Mouse (Mus musculus): ENCODE results near the gene 6030408B16Rik.

6030408B16Rik gene

DNA sequence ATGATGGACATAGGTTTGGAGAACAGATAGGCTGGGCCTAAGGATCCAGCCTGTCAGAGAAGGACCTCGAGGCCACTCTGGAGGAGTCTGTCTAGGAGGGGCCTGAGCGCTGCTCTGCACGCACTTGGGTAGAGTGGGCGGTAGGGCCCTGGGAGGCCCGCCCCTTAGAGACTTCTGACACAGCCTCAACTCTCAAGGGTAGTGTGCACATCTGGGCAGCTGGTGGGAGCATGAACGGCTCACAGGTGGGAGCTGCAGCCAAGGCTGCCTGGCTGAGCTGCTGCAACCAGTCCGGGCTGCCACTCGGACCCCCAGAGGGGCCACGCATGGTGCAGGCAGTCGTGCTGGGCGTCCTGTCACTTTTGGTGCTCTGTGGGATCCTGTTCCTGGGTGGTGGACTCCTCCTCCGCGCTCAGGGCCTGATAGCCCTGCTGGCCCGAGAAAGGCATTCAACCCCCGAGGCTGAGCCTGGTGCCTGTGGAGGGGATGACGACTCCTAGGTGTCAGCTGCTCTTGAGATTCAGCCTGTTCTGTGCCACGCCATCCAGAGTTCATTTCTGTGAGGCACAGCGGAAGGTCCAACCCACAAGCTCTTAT, at the start of gene 6030408B16Rik:
TSS of gene 6030408B16Rik (plus strand) at position 188 of the 597 bp plus-strand sequence.
- in situ Hi-C loops (cut with MboI, MseI): loop anchor here (25.0 kb wide), 1 partner anchor 1094 kb away; no protein-coding TSS in a partner anchor

DNA sequence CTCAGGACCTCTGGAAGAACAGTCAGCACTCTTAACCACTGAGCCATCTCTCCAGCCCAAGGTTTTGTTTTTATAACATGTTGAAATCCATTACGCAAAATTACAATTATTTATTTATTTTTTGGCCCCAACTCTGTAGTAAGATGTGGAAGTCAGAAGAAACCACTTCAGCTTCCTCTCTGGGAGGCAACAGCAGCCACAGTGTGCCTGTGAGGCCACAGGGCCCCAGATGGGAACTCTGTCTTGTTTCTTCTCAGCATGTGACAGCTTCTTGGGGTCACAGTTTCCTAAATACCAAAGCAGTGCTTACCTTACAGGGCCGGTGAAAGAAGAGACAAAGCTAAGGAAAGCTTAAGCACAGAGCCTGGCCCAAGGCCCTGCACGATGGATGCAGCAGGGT, 49.0 kb upstream of the 6030408B16Rik start:
- in situ Hi-C loops (cut with MboI, MseI): loop anchor here (5.0 kb wide), 1 partner anchor 33 kb away; no protein-coding TSS in a partner anchor

DNA sequence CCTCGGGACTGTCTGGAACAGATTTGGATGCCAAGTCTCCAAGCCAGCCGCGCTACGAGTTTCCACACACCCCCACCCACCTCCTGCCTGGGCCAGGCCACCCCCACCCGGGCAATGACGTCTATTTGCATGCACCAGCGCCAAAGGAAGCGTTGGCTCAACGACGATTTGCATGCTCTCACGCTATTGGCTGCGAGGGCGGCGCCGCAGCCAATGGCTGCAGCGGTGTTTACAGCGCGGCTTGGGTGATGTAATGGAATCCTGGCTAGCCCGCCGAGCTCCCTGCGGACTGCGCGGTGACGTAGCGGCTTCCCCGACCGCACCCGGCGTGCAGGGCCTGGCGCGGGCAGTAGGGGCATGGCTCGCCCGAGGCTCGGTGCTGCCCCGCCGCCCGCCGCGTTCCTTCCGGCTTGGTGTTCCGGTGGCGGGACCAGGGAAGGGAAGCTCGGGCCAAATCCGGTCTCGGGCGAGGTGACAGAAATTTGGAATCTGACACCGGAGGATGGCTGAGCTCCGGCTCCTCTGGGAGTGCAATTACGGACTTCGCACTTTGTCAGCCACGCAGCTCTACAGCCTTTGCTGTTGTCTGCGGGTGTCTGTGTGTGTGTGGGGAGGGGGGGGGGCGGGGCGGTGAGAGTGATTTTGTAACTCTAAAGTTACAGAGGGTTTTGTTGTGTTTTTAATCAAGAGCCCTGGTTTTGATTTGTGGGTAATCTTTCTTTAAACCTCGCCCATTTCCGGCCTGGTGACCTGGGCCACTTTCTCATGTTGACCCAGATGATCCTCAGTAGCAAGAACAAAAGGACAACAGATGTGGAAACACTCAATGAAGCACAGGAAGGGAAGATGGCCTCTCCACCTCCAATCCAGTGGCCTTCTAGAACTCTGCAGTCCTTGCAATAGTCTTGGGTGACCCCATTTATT, 46.5 kb upstream of the 6030408B16Rik start:
- in situ Hi-C loops (cut with MboI, MseI): no loop called here

DNA sequence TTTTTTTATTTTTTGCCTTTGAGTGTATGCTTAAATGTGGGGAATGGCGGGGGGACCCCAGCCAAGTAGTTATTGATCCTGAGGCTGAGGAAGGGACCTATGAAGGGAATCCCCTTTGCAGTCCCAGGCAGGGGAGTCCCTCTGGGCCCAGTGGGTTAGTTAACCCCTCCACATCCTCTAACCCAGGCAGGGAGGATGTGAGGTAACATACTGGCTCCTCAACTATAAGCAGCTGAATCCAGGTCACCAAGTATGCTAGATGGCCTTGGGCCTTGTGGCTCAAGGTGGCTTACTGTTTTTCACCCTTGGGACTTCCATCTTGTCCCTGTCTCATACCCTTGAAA, 45.9 kb upstream of the 6030408B16Rik start:
- in situ Hi-C loops (cut with MboI, MseI): no loop called here

GRCm38 (mm10) chr15:101248029-101248710, 44.8 kb upstream of the 6030408B16Rik start:
- in situ Hi-C loops (cut with MboI, MseI): no loop called here

GRCm38 (mm10) chr15:101250220-101250800, 42.7 kb upstream of the 6030408B16Rik start:
- in situ Hi-C loops (cut with MboI, MseI): loop anchor here (10.0 to 25.0 kb wide), 3 partner anchors 496 to 1888 kb away; partner anchors contain the start of gene Fmnl3

DNA sequence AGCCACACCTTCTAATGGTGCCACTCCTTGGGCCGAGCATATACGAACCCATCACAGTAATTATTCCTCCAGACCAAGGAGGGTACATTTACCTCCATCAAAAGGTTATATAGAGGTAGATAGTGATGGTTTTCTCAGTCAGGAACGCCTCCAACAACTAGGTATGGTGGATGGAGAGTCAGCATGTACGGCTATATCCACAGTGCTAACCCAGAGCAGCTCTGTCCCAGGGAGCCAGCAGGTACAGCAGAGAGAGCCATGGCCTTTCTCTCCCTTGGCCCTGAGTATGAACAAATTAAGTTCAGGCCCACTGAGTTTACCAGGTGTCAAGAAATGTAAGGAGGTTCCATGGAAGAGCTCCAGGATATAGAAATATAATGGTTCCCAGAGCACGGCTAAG, 41.1 kb upstream of the 6030408B16Rik start:
- in situ Hi-C loops (cut with MboI, MseI): loop anchor here (10.0 to 25.0 kb wide), 3 partner anchors 497 to 1890 kb away; partner anchors contain the start of gene Fmnl3

- in situ Hi-C loops (cut with MboI, MseI): loop anchor here (10.0 to 25.0 kb wide), 3 partner anchors 498 to 1890 kb away; partner anchors contain the start of gene Fmnl3
These were observed 40.4 kb upstream of the 6030408B16Rik start for GRCm38 (mm10) chr15:101252614-101253013.

DNA sequence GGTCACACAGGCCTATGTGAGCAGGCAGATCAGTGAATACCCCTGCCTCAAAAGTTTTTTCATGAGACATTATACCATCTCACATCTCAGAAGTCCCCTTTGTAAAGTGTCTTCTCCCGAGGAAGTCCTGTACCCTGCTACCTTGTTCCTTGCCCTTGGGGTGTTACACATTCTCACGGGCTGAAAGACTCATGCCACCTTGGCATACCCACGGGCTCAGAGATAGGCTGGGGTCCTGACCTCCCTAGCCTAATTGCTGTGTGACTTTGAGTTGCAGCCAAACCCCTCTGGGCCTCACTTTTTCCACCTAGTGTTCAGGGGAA, 39.5 kb upstream of the 6030408B16Rik start:
- in situ Hi-C loops (cut with MboI, MseI): loop anchor here (10.0 to 25.0 kb wide), 3 partner anchors 499 to 1891 kb away; partner anchors contain the start of gene Fmnl3

DNA sequence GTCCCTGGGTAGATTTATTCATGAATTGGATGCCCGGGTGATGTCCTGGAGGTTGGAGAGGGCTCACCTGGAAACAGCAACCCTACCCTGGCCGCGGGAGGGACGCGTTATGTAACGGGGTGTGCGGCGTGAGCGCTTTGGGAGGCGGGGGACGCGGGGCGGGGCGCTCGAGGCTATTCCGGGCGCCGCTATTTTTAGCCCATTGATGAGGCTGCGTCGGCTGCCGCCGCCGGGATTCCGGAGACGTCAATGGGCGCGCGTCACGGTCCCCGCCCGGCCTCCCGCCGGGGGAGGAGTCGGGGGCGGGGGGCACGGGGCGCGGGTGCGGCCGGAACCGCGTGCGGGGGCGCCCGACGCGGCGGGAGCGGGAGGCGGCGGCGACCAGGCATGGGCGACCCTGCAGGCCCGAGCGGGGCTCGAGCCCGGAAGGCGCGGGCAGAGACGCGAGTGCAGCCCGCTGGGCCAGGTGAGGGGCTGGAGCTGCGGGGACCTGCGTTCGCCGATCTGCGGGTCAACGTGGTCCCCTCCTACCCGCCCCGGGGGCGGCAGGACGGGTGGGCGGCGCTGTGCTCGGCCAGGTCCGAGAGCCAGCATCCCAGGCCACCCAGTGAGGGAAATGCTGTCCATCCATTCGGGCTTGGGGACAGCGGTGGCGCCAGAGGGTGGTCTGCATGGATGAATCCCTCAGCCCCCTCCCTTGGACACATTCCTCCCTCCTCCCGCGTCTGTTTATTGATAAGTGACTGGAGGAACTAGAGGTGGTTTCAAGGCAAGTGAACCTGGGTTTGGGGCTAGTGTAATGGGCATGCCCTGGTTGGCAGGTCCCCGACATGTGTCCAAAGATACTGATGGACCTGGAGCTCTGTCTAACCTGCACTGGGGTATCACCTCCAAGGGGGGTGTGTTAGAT, 38.9 kb upstream of the 6030408B16Rik start, which contains the start of gene Nr4a1:
TSS of gene Nr4a1 (plus strand) at position 384 of the 910 bp plus-strand sequence.
- in situ Hi-C loops (cut with MboI, MseI): loop anchor here (10.0 to 25.0 kb wide), 3 partner anchors 499 to 1892 kb away; partner anchors contain the start of gene Fmnl3

DNA sequence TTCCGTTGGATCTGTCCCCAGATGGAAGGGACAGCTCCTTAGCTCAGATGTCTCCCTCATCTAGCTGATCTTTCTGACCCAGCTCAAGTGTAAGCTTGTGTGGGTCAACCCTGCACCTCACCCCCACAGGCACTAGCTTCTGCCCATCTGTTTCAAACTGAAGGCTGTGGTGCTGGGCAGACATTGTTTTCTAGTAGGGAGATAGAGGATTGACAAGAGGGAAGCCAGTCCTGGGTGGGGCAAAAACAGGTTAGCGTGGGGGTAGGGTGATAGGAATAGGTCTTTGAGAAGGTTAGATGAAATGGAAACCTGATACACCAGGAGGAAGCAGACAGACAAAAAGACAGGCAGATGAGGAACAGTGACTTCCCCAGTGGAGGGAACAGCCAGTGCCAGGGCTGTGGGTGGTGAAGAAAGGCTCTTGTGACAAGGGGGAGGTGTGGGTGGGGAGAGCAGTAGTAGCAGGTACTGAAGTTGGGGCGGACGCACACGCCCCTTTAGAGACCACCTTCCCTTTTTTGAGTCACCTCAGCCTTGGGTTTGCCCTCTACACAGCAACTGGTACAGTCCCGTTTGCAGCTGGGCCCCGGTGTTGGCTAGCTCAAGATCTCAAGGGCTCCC, 37.1 kb upstream of the 6030408B16Rik start:
- in situ Hi-C loops (cut with MboI, MseI): loop anchor here (10.0 to 25.0 kb wide), 3 partner anchors 501 to 1894 kb away; partner anchors contain the start of gene Fmnl3

GRCm38 (mm10) chr15:101256463-101257206, 36.4 kb upstream of the 6030408B16Rik start:
- in situ Hi-C loops (cut with MboI, MseI): loop anchor here (10.0 to 25.0 kb wide), 3 partner anchors 502 to 1894 kb away; partner anchors contain the start of gene Fmnl3

GRCm38 (mm10) chr15:101258420-101258819, 34.6 kb upstream of the 6030408B16Rik start:
- in situ Hi-C loops (cut with MboI, MseI): loop anchor here (10.0 to 25.0 kb wide), 3 partner anchors 504 to 1896 kb away; partner anchors contain the start of gene Fmnl3

DNA sequence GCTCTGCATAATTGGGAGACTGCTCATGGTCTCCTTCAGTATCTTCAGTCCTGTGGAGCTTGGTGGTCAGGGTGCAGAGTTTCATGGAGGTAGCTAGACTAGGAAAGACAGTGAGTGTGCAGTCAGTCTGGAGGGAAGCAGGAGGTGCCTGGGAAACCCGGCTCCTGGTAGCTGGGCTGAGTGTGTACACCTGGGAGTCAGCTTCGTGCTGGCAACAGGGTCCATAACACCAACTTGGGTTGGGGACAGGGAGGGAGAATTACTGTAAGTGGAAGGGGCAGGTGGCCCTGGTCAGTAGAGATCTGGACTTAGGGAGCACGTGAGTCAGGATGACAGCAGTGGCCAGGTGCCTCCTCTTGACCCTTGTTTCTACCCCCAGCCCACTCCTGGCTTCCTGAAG, 33.1 kb upstream of the 6030408B16Rik start:
- in situ Hi-C loops (cut with MboI, MseI): loop anchor here (10.0 to 25.0 kb wide), 3 partner anchors 505 to 1898 kb away; partner anchors contain the start of gene Fmnl3

- in situ Hi-C loops (cut with MboI, MseI): loop anchor here (25.0 kb wide), 2 partner anchors 1173 to 1898 kb away; partner anchors contain the start of gene Fmnl3
These were observed 32.6 kb upstream of the 6030408B16Rik start for GRCm38 (mm10) chr15:101260387-101260786.

DNA sequence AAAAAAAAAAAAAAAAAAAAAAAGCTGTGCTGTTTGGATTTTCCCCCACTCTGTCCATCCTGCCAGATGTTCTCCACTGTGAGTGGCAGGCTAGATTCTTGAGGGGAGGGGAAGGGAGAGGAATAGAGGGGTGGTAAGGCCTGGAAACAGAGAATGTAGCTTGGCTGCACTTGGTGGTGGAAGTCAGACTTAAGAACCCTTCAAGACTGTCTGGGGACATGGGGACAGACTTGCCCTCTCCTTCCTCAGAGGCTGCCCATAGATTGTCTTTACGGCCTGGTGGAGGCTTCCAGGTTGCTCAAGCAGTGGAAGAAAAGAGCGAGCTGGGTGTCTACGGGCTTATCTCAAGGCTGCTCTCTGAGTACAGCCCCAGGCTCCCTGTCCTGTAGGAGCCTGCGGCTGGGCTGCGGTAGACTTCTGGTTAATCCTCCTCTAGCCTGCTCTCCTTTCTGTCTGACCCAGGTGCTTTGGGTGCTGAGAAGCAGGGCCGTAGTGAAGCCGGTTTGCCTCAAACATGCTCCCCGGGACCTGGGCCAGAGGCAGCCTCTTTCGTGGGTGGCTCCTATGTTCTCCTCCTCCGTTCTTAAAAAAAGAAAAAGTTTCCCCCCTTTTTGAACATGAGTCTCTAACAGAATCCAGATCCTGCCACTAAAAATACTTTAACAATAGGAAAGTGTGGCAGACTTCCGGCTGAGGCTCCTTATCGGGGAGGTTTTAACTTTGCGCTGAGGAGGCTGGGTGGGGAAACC, 32.0 kb upstream of the 6030408B16Rik start:
- in situ Hi-C loops (cut with MboI, MseI): loop anchor here (25.0 kb wide), 2 partner anchors 1174 to 1899 kb away; partner anchors contain the start of gene Fmnl3

GRCm38 (mm10) chr15:101262502-101262901, 30.5 kb upstream of the 6030408B16Rik start:
- in situ Hi-C loops (cut with MboI, MseI): loop anchor here (25.0 kb wide), 2 partner anchors 1175 to 1900 kb away; partner anchors contain the start of gene Fmnl3

Data from regulatory T cell (primary cell).